Comparison of ENCODE assay signal across 20 mouse cellular contexts in the genomic region with DNA sequence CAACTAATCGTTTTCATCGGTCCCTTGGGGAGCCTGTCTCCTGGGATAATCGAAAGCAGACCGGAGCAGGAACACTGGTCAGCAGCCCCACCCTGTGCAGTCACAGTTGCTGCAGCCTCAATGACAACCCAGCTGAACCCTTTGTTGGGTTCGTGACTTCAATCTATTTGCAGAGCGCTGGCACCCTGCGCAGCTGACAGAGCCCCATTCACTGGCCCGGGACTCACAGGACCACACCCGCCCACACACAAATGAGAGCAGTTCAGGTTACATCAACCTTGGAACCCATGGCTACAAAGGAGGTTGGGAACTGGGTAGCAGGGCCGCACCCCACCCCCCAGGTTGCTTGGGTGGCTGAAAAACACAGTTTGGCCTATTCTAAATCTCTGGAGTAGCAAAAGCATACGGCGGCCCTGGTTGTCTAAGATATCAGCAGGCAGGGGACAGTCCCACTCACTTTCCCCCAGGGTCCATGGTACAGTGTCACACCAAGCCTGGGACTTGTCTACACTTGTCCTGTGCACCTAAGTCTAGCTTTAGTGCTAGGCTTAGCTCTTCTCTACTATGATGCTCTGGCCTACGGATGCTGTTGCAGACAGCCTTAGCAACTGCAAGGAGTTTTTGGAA. TPM values are rescaled to one million over a fixed set of nuclear protein-coding genes. Genes with fewer than 3 reads are reported as not detected.
DNase-seq lines count a peak whose midpoint lies in the region; ATAC-seq and TF ChIP-seq lines count a peak whose summit lies in the region.
"Had no signal": no experiment of that assay in that cellular context is flagged by ENCODE, and none has a peak within 500 bp of the region (broad histone marks: within the 10 kb centered on the region; RNA-seq: fewer than 3 reads in every experiment).

No protein-coding gene starts in this region.

- ATAC-seq in lung, embryonic 14.5 days (ENCODE audit: insufficient read depth): peak; percentile 58; the same call in 1 of the 2 replicates
- ATAC-seq in intestine, postnatal 0 days: peak; percentile 76
- ATAC-seq in stomach, postnatal 0 days (ENCODE audit: low FRiP score, low TSS enrichment): peak; percentile 92
- ATAC-seq: hindbrain, embryonic 16.5 days had no signal

- no peaks in the 10 kb centered on the region for H3K4me1 ChIP-seq in lung, embryonic 14.5 days (ENCODE audit: insufficient read depth)
- H3K4me1 ChIP-seq in intestine, postnatal 0 days (replicated peaks; ENCODE audit: control insufficient read depth, insufficient read depth, low read length): 0 out of 2 replicates have a peak, but pooled peaks cover 5% of the 10 kb centered on the region
- H3K4me1 ChIP-seq in stomach, postnatal 0 days (replicated peaks; ENCODE audit: control insufficient read depth, insufficient read depth): no peaks in the 10 kb centered on the region
- H3K4me1 ChIP-seq: megakaryocyte, embryonic 14.5 days; neural tube, embryonic 15.5 days had no signal

- H3K27ac ChIP-seq in lung, embryonic 14.5 days (ENCODE audit: low read depth): peak overlapping the region; percentile 18; the same call in 1 of the 2 replicates
- H3K27ac ChIP-seq in intestine, postnatal 0 days (ENCODE audit: low read depth, low read length): no peak overlapping the region
- peak overlapping the region; percentile 63 for H3K27ac ChIP-seq in stomach, postnatal 0 days (replicated peaks)
- H3K27ac ChIP-seq: embryonic facial prominence, embryonic 13.5 days; forebrain, embryonic 12.5 days; limb, embryonic 13.5 days; neural tube, embryonic 15.5 days had no signal

- TF ChIP-seq EP300 in stomach, postnatal 0 days (optimal IDR thresholded peaks at IDR 0.05): no peak

- no peaks in the 10 kb centered on the region for H3K27me3 ChIP-seq in lung, embryonic 14.5 days (ENCODE audit: insufficient read depth, low read length)
- no peaks in the 10 kb centered on the region for H3K27me3 ChIP-seq in intestine, postnatal 0 days (replicated peaks; ENCODE audit: control insufficient read depth, insufficient read depth, low read length)
- H3K27me3 ChIP-seq in stomach, postnatal 0 days (ENCODE audit: control insufficient read depth, insufficient read depth, low read length): no peaks in the 10 kb centered on the region
- H3K27me3 ChIP-seq: embryonic facial prominence, embryonic 13.5 days; forebrain, embryonic 12.5 days; limb, embryonic 13.5 days; neural tube, embryonic 15.5 days had no signal

- no peaks in the 10 kb centered on the region for H3K36me3 ChIP-seq in lung, embryonic 14.5 days (ENCODE audit: insufficient read depth)
- H3K36me3 ChIP-seq in intestine, postnatal 0 days (ENCODE audit: control insufficient read depth, insufficient read depth): no peaks in the 10 kb centered on the region
- H3K36me3 ChIP-seq in stomach, postnatal 0 days (ENCODE audit: control insufficient read depth, insufficient read depth, low read length): no peaks in the 10 kb centered on the region
- H3K36me3 ChIP-seq: embryonic facial prominence, embryonic 13.5 days; forebrain, embryonic 12.5 days; limb, embryonic 13.5 days; neural tube, embryonic 15.5 days had no signal

- H3K4me2 ChIP-seq in lung, embryonic 14.5 days: no peak overlapping the region
- H3K4me2 ChIP-seq in intestine, postnatal 0 days (replicated peaks; ENCODE audit: low read depth): 0 out of 2 replicates have a peak overlapping the region, but pooled peaks have one; percentile 13
- H3K4me2 ChIP-seq in stomach, postnatal 0 days (replicated peaks; ENCODE audit: low read depth): no peak overlapping the region
- H3K4me2 ChIP-seq: embryonic facial prominence, embryonic 13.5 days; forebrain, embryonic 12.5 days; limb, embryonic 13.5 days; neural tube, embryonic 15.5 days had no signal

- no peaks in the 10 kb centered on the region for H3K9me3 ChIP-seq in lung, embryonic 14.5 days (ENCODE audit: low read depth, low read length)
- no peaks in the 10 kb centered on the region for H3K9me3 ChIP-seq in intestine, postnatal 0 days (ENCODE audit: control insufficient read depth)
- H3K9me3 ChIP-seq in stomach, postnatal 0 days (ENCODE audit: control insufficient read depth, low read length): no peaks in the 10 kb centered on the region
- H3K9me3 ChIP-seq: embryonic facial prominence, embryonic 13.5 days; forebrain, embryonic 12.5 days; limb, embryonic 13.5 days; neural tube, embryonic 15.5 days had no signal

- intact Hi-C loops in left cerebral cortex, postnatal 25 days (cut with DNase I): no loop called here

- DNase-seq in lung, embryonic 14.5 days: peak; percentile 19
- no peak for DNase-seq in lung, postnatal 14 days
- DNase-seq in ZHBTc4 (ENCODE audit: low read depth, low spot score): peak; percentile 97
- DNase-seq in stomach, postnatal 0 days (ENCODE audit: low spot score): peak; percentile 82
- DNase-seq in B cell, adult 2 months: no peak
- DNase-seq in left cerebral cortex, postnatal 25 days (ENCODE audit: low spot score in 2 of 2): no peak
- DNase-seq: adrenal gland, postnatal 36 days; heart, adult 18-20 months; kidney, postnatal 25 days; retina, postnatal 1 day had no signal

- TF ChIP-seq CTCF in lung, embryonic 14.5 days (IDR thresholded peaks at IDR 0.05; ENCODE audit: low read depth): no peak
- no peak for TF ChIP-seq CTCF in intestine, postnatal 0 days (IDR thresholded peaks at IDR 0.05; ENCODE audit: low read depth)
- no peak for TF ChIP-seq CTCF in stomach, postnatal 0 days (IDR thresholded peaks at IDR 0.05; ENCODE audit: low read depth)

- WGBS in lung, embryonic 14.5 days: 66% methylated on average over 13 of the region's 13 CpGs
- WGBS in intestine, postnatal 0 days: 51% methylated on average over 13 of the region's 13 CpGs
- 49% methylated on average over 13 of the region's 13 CpGs for WGBS in stomach, postnatal 0 days

- no peak overlapping the region for H3K4me3 ChIP-seq in lung, embryonic 14.5 days (ENCODE audit: low read depth, low read length)
- H3K4me3 ChIP-seq in intestine, postnatal 0 days (ENCODE audit: low read depth, low read length): no peak overlapping the region
- H3K4me3 ChIP-seq in stomach, postnatal 0 days (ENCODE audit: low read depth, low read length): no peak overlapping the region
- H3K4me3 ChIP-seq: embryonic facial prominence, embryonic 13.5 days; forebrain, embryonic 12.5 days; limb, embryonic 13.5 days; megakaryocyte, embryonic 14.5 days; neural tube, embryonic 15.5 days had no signal

- no peak overlapping the region for H3K9ac ChIP-seq in lung, embryonic 14.5 days
- H3K9ac ChIP-seq in intestine, postnatal 0 days (ENCODE audit: low read depth, low read length): no peak overlapping the region
- no peak overlapping the region for H3K9ac ChIP-seq in stomach, postnatal 0 days (ENCODE audit: low read length)
- H3K9ac ChIP-seq: embryonic facial prominence, embryonic 13.5 days; forebrain, embryonic 12.5 days; limb, embryonic 13.5 days; neural tube, embryonic 15.5 days had no signal

RNA-seq across cellular contexts. Expression of a gene that starts 40.6 kb away (rescaled TPM):
- polyA plus RNA-seq in lung, embryonic 14.5 days (2014; fragmentation: Nextera tagmentation; extraction: Ambion mirVana): 12.3 and 13.5 TPM in 2 replicates
- 159 and 164 TPM in 2 replicates for polyA plus RNA-seq in intestine, postnatal 0 days (2015; fragmentation: Nextera tagmentation; extraction: Ambion mirVana)
- 152 and 162 TPM in 2 replicates for polyA plus RNA-seq in stomach, postnatal 0 days (2015; fragmentation: Nextera tagmentation; extraction: Ambion mirVana)
- under 1 TPM in 1 of 2 experiments, not detected in 1; 0.16 TPM for total RNA-seq in left cerebral cortex, postnatal 25 days (2021)
- total RNA-seq: adrenal gland, postnatal 36 days; layer of hippocampus, postnatal 14 days; monocyte, adult 5-6 weeks had no signal

RNA-seq across cellular contexts. Expression of a gene that starts 50.2 kb away (rescaled TPM):
- polyA plus RNA-seq in lung, embryonic 14.5 days (2014; fragmentation: Nextera tagmentation; extraction: Ambion mirVana): not detected in 2 replicates
- 1.7 and 2.0 TPM in 2 replicates for polyA plus RNA-seq in intestine, postnatal 0 days (2015; fragmentation: Nextera tagmentation; extraction: Ambion mirVana)
- polyA plus RNA-seq in stomach, postnatal 0 days (2015; fragmentation: Nextera tagmentation; extraction: Ambion mirVana): 3.1 and 3.4 TPM in 2 replicates
- total RNA-seq in left cerebral cortex, postnatal 25 days (2021): 100 to 1,000 TPM; 182 to 212 TPM
- total RNA-seq: monocyte, adult 5-6 weeks had no signal
- polyA plus RNA-seq: embryonic facial prominence, embryonic 13.5 days; forebrain, embryonic 12.5 days; heart, postnatal 0 days had no signal

Comparison
In these comparisons a context has a peak if more than half of its experiments do, and no peak if none do; other contexts are left out.
1. DNase-seq: peak in lung, embryonic 14.5 days (single experiment), ZHBTc4 (single experiment) and stomach, postnatal 0 days (single experiment); none in lung, postnatal 14 days (single experiment), B cell, adult 2 months (0 of 2) and left cerebral cortex, postnatal 25 days (0 of 2).
2. RNA of a gene that starts 40.6 kb away (polyA plus RNA-seq): 159 to 164 TPM in intestine, postnatal 0 days and 152 to 162 TPM in stomach, postnatal 0 days; 12.3 to 13.5 TPM in lung, embryonic 14.5 days; every median in the first group is over 10 times any median in the second.
3. Peak in every context shown above with its lines, with median percentiles within 50 percentile points of each other: ATAC-seq.